In the genomic region with DNA sequence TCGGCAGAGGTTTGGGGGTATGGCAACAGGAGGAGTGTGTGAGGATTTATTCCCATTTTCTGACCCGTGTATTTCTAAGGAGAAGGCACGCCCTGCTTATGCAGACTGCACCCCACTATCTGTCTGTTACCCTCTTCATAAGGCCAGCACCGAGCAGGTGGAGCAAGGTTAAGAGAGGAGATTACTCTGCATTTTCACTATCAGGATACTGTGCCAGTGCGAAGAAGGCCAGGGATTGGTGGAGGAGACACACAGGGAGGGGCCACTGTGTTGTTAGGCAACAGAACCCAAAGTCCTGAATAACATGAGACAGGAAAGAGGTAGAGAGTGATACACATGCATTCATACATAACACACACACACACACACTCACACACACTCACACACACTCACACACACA, we compare ENCODE assay signal across 15 mouse cellular contexts.
A peak's percentile ranks its signal among the peaks of the same experiment; 100 is the strongest.
DNase-seq lines count a peak whose midpoint lies in the region; ATAC-seq and TF ChIP-seq lines count a peak whose summit lies in the region.
"Had no signal": no experiment of that assay in that cellular context is flagged by ENCODE, and none has a peak within 500 bp of the region (broad histone marks: within the 10 kb centered on the region; RNA-seq: fewer than 3 reads in every experiment).

No protein-coding gene starts in this region.

- H3K27me3 ChIP-seq in hindbrain, embryonic 15.5 days = no peaks in the 10 kb centered on the region
- H3K27me3 ChIP-seq in hindbrain, embryonic 11.5 days (ENCODE audit: control insufficient read depth, insufficient read depth, low read length) = no peaks in the 10 kb centered on the region
- H3K27me3 ChIP-seq in heart, postnatal 0 days (ENCODE audit: control insufficient read depth, insufficient read depth, low read length) = no peaks in the 10 kb centered on the region
- H3K27me3 ChIP-seq in liver, embryonic 16.5 days (ENCODE audit: control insufficient read depth, insufficient read depth, low read depth, low read length) = no peaks in the 10 kb centered on the region
- H3K27me3 ChIP-seq: CH12.LX; midbrain, embryonic 12.5 days; Patski had no signal

- ATAC-seq in hindbrain, embryonic 15.5 days (ENCODE audit: low FRiP score, low read depth) = peak; percentile 57; the same call in 1 of the 2 replicates
- no peak for ATAC-seq in hindbrain, embryonic 11.5 days (ENCODE audit: low FRiP score)
- ATAC-seq in heart, postnatal 0 days (ENCODE audit: insufficient read depth, low read depth) = peak; percentile 62; the same call in 1 of the 2 replicates
- ATAC-seq in liver, embryonic 16.5 days (ENCODE audit: low read depth) = peak; percentile 98
- ATAC-seq: inflammation-experienced regulatory T-cells, adult 6 months had no signal

- no peak for TF ChIP-seq CTCF in heart, postnatal 0 days (IDR thresholded peaks at IDR 0.05; ENCODE audit: low read depth)

- no peaks in the 10 kb centered on the region for H3K36me3 ChIP-seq in hindbrain, embryonic 15.5 days
- H3K36me3 ChIP-seq in hindbrain, embryonic 11.5 days (ENCODE audit: control insufficient read depth, insufficient read depth, low read length) = no peaks in the 10 kb centered on the region
- H3K36me3 ChIP-seq in heart, postnatal 0 days (replicated peaks; ENCODE audit: control insufficient read depth, insufficient read depth, low read length) = no peaks in the 10 kb centered on the region
- H3K36me3 ChIP-seq in liver, embryonic 16.5 days (ENCODE audit: control insufficient read depth, insufficient read depth) = no peaks in the 10 kb centered on the region
- H3K36me3 ChIP-seq: midbrain, embryonic 12.5 days had no signal

- H3K4me1 ChIP-seq in hindbrain, embryonic 15.5 days (replicated peaks) = peaks cover 13% of the 10 kb centered on the region
- peaks cover 5% of the 10 kb centered on the region for H3K4me1 ChIP-seq in hindbrain, embryonic 11.5 days (replicated peaks; ENCODE audit: control insufficient read depth, insufficient read depth, low read length)
- peaks cover 3% of the 10 kb centered on the region; the same call in 1 of the 2 replicates for H3K4me1 ChIP-seq in heart, postnatal 0 days (ENCODE audit: control insufficient read depth, insufficient read depth)
- H3K4me1 ChIP-seq in liver, embryonic 16.5 days (ENCODE audit: control insufficient read depth, low read depth, low read length) = no peaks in the 10 kb centered on the region

- H3K9ac ChIP-seq in hindbrain, embryonic 15.5 days = no peak overlapping the region
- H3K9ac ChIP-seq in hindbrain, embryonic 11.5 days (ENCODE audit: low read depth, low read length) = no peak overlapping the region
- H3K9ac ChIP-seq in heart, postnatal 0 days (replicated peaks; ENCODE audit: low read depth, low read length) = no peak overlapping the region
- no peak overlapping the region for H3K9ac ChIP-seq in liver, embryonic 16.5 days (ENCODE audit: low read depth, low read length)
- H3K9ac ChIP-seq: midbrain, embryonic 12.5 days had no signal

- no peak overlapping the region for H3K4me2 ChIP-seq in hindbrain, embryonic 15.5 days
- no peak overlapping the region for H3K4me2 ChIP-seq in hindbrain, embryonic 11.5 days (replicated peaks; ENCODE audit: low read depth, low read length)
- H3K4me2 ChIP-seq in heart, postnatal 0 days (ENCODE audit: low read depth, low read length) = no peak overlapping the region
- no peak overlapping the region for H3K4me2 ChIP-seq in liver, embryonic 16.5 days (ENCODE audit: low read depth, low read length)
- H3K4me2 ChIP-seq: midbrain, embryonic 12.5 days had no signal

- no peak for DNase-seq in hindbrain, embryonic 11.5 days (ENCODE audit: low spot score)
- DNase-seq in c-Kit-negative CD71-positive TER-119-positive erythroid progenitor cells, embryonic 14.5 days (ENCODE audit: low read depth, low spot score) = peak; percentile 46
- DNase-seq in heart, postnatal 0 days (ENCODE audit: low spot score) = peak; percentile 42
- DNase-seq in left cerebral cortex, adult 9 months (ENCODE audit: low spot score in 2 of 2) = no peak
- no peak for DNase-seq in ovary, postnatal 36 days (ENCODE audit: low spot score)
- DNase-seq: adrenal gland, postnatal 14 days; cerebellum, adult 11-12 months; gastrocnemius, postnatal 10 days; right cerebral cortex, postnatal 4 days had no signal

- 68% methylated on average over 5 of the region's 5 CpGs for WGBS in hindbrain, embryonic 15.5 days
- 71% methylated on average over 5 of the region's 5 CpGs for WGBS in hindbrain, embryonic 11.5 days
- WGBS in heart, postnatal 0 days = 38% methylated on average over 5 of the region's 5 CpGs
- 38% methylated on average over 5 of the region's 5 CpGs for WGBS in liver, embryonic 16.5 days (ENCODE audit: insufficient replicate concordance)

- no peak for TF ChIP-seq EP300 in heart, postnatal 0 days (IDR thresholded peaks at IDR 0.05; ENCODE audit: low read depth)

- no peak overlapping the region for H3K4me3 ChIP-seq in hindbrain, embryonic 15.5 days
- H3K4me3 ChIP-seq in hindbrain, embryonic 11.5 days (ENCODE audit: low read depth, low read length) = no peak overlapping the region
- H3K4me3 ChIP-seq in heart, postnatal 0 days (ENCODE audit: low read depth, low read length) = no peak overlapping the region
- no peak overlapping the region for H3K4me3 ChIP-seq in liver, embryonic 16.5 days (ENCODE audit: low read depth, low read length)
- H3K4me3 ChIP-seq: midbrain, embryonic 12.5 days had no signal

- H3K27ac ChIP-seq in hindbrain, embryonic 15.5 days (replicated peaks) = no peak overlapping the region
- no peak overlapping the region for H3K27ac ChIP-seq in hindbrain, embryonic 11.5 days (ENCODE audit: low read depth, low read length)
- no peak overlapping the region for H3K27ac ChIP-seq in heart, postnatal 0 days (ENCODE audit: low read depth)
- H3K27ac ChIP-seq in liver, embryonic 16.5 days (ENCODE audit: low read length) = 0 out of 2 replicates have a peak overlapping the region, but pooled peaks have one; percentile 32
- H3K27ac ChIP-seq: midbrain, embryonic 12.5 days had no signal

- no peaks in the 10 kb centered on the region for H3K9me3 ChIP-seq in hindbrain, embryonic 15.5 days
- no peaks in the 10 kb centered on the region for H3K9me3 ChIP-seq in hindbrain, embryonic 11.5 days (ENCODE audit: control insufficient read depth, low read length)
- no peaks in the 10 kb centered on the region for H3K9me3 ChIP-seq in heart, postnatal 0 days (replicated peaks; ENCODE audit: control insufficient read depth, low read length)
- no peaks in the 10 kb centered on the region for H3K9me3 ChIP-seq in liver, embryonic 16.5 days (replicated peaks; ENCODE audit: control insufficient read depth, low read length)
- H3K9me3 ChIP-seq: midbrain, embryonic 12.5 days had no signal

Comparison
In these comparisons a context has a peak if more than half of its experiments do, and no peak if none do; other contexts are left out.
1. DNase-seq: peak in c-Kit-negative CD71-positive TER-119-positive erythroid progenitor cells, embryonic 14.5 days (single experiment) and heart, postnatal 0 days (single experiment); none in hindbrain, embryonic 11.5 days (single experiment), left cerebral cortex, adult 9 months (0 of 2) and ovary, postnatal 36 days (single experiment).